Mouse (Mus musculus) bone marrow macrophage, adult 2 months (primary cell): ENCODE data around the gene Babam2.

Source experiments
- CTCF ChIP-seq: IDR thresholded peaks from 2 replicates; pipeline ENCODE4 v1.5.1; 2012; ENCODE audit warnings: low read depth, mild to moderate bottlenecking, low read length, moderate library complexity
- POLR2A ChIP-seq: IDR thresholded peaks from 2 replicates; pipeline ENCODE4 v1.6.1; 2012; ENCODE audit warnings: mild to moderate bottlenecking, low read depth, low read length, borderline replicate concordance

DNA sequence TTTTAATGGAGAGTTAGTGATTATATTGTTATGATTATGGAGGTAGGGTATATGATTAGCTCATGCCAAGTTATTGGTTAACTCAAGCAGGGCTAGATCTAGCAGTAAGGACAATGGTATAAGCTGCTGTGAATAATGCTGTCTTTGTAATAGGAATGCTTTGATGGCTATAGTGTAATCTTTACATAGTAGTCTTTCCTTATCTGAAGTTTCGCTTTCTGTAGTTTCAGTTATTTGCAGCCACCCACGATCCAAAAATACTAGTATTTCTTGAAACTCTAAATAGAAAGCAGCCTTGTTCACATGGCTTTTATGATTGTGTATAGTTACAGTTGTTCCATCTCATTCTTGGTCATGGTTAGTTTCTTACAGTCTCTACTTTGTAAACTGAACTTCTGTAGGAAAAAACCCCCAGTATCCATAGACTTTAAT, 15.8 kb downstream of the Babam2 start:
- no peak for TF ChIP-seq CTCF
- no peak for TF ChIP-seq POLR2A
